Mouse (Mus musculus): ENCODE data around the gene Bak1. TPM values are rescaled to one million over a fixed set of nuclear protein-coding genes. Genes with fewer than 3 reads are reported as not detected.
A peak's percentile ranks its signal among the peaks of the same experiment; 100 is the strongest.

Bak1 gene
- polyA plus RNA-seq, 1 experiment from 2014 or later = 3.6 TPM

DNA sequence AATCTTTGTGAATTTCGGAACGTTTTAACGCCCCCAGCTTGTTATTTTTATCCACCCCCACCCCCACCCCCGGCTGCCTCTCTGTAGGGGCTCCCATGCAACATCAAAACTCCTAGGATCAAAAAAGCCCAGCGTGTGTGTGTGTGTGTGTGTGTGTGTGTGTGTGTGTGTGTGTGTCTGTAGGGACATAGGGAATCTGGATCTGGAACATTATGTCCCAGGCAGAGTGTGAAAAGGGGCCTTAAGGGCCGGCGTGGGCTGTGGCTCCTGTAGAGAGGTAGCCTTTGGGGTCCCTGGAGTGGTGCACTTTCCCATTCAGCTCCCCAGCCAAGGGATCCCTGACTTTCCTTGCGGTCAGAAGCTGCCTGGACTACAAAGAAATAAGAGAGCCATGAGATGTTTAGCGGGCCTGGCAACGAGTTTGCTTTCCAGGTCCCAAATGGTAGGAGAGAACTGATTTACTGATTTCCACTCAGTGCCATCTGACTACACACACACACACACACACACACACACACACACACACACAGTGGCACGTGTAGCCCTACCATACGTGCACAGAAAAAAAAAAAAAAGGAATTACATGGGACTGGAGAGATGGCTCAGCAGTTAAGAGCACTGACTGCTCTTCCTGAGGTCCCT, 10.1 kb downstream of the Bak1 start:
- TF ChIP-seq CTCF (IDR thresholded peaks at IDR 0.05; ENCODE audit: low read depth) = no peak
- no peak for TF ChIP-seq EP300 (optimal IDR thresholded peaks at IDR 0.05)
- Histone ChIP-seq H3K9ac (ENCODE audit: low read length) (peak overlapping the region; percentile 70), H3K4me1 (replicated peaks; ENCODE audit: control insufficient read depth, insufficient read depth) (peaks cover 3% of the 10 kb centered on the region; the same call in 1 of the 2 replicates), H3K36me3 (ENCODE audit: control insufficient read depth, insufficient read depth, low read length) (peaks cover 11% of the 10 kb centered on the region), H3K4me2 (replicated peaks; ENCODE audit: low read depth) (peak overlapping the region; percentile 82), H3K4me3 (ENCODE audit: low read depth, low read length) (peak overlapping the region; percentile 59), H3K27me3 (ENCODE audit: control insufficient read depth, insufficient read depth, low read length) (no peaks in the 10 kb centered on the region), H3K9me3 (ENCODE audit: control insufficient read depth, low read length) (no peaks in the 10 kb centered on the region), H3K27ac (replicated peaks) (peak overlapping the region; percentile 45)
- ATAC-seq (ENCODE audit: low FRiP score, low TSS enrichment) (0 out of 2 replicates have a peak, but pooled peaks have one; percentile 5), DNase-seq (ENCODE audit: low spot score) (no peak)
- WGBS = 47% methylated on average over 12 of the region's 12 CpGs

- Histone ChIP-seq H3K27ac (replicated peaks) (peak overlapping the region; percentile 45), H3K4me3 (ENCODE audit: low read depth, low read length) (peak overlapping the region; percentile 59), H3K4me1 (replicated peaks; ENCODE audit: control insufficient read depth, insufficient read depth) (peaks cover 3% of the 10 kb centered on the region; the same call in 1 of the 2 replicates), H3K4me2 (replicated peaks; ENCODE audit: low read depth) (peak overlapping the region; percentile 82), H3K9me3 (ENCODE audit: control insufficient read depth, low read length) (no peaks in the 10 kb centered on the region), H3K36me3 (ENCODE audit: control insufficient read depth, insufficient read depth, low read length) (peaks cover 11% of the 10 kb centered on the region), H3K27me3 (ENCODE audit: control insufficient read depth, insufficient read depth, low read length) (no peaks in the 10 kb centered on the region), H3K9ac (ENCODE audit: low read length) (peak overlapping the region; percentile 70)
- DNase-seq (ENCODE audit: low spot score) (peak; percentile 91), ATAC-seq (ENCODE audit: low FRiP score, low TSS enrichment) (peak; percentile 66)
- 5% methylated on average over 34 of the region's 34 CpGs for WGBS
- no peak for TF ChIP-seq CTCF (IDR thresholded peaks at IDR 0.05; ENCODE audit: low read depth)
- TF ChIP-seq EP300 (optimal IDR thresholded peaks at IDR 0.05) = no peak
These were observed 11.0 kb downstream of the Bak1 start for GRCm38 (mm10) chr17:27017564-27018499.

DNA sequence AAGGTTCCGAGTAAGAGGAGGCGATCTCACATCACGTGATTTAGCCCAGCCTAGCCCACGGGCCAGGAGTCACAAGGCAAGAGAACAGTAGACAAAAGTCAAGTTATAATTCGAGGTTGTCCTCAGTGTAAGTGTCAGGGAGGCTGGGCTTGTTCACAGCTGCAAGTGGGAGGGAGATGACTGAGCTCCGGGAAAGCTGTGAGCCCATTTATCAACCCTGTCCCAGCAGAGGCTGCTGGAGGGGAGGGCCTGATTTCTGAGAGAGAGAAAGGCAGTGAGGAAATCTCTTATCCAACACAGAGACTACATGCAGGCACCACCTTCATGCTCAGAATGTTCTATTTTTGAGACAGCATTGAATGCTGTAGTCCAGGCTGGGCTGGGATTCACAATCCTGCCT, 15.9 kb downstream of the Bak1 start:
- 0 out of 2 replicates have a peak, but pooled peaks cover 2% of the 10 kb centered on the region for H3K4me1 ChIP-seq (replicated peaks; ENCODE audit: control insufficient read depth, insufficient read depth)
- 26% methylated on average over 6 of the region's 6 CpGs for WGBS
- no peaks in the 10 kb centered on the region for H3K27me3 ChIP-seq (ENCODE audit: control insufficient read depth, insufficient read depth, low read length)
- no peak overlapping the region for H3K4me2 ChIP-seq (replicated peaks; ENCODE audit: low read depth)
- no peaks in the 10 kb centered on the region for H3K36me3 ChIP-seq (ENCODE audit: control insufficient read depth, insufficient read depth, low read length)
- no peaks in the 10 kb centered on the region for H3K9me3 ChIP-seq (ENCODE audit: control insufficient read depth, low read length)
- no peak overlapping the region for H3K4me3 ChIP-seq (ENCODE audit: low read depth, low read length)
- DNase-seq (ENCODE audit: low spot score) (no peak), ATAC-seq (ENCODE audit: low FRiP score, low TSS enrichment) (no peak)
- no peak overlapping the region for H3K9ac ChIP-seq (ENCODE audit: low read length)
- H3K27ac ChIP-seq (replicated peaks) = no peak overlapping the region
- TF ChIP-seq EP300 (optimal IDR thresholded peaks at IDR 0.05) (no peak), CTCF (IDR thresholded peaks at IDR 0.05; ENCODE audit: low read depth) (no peak)

GRCm38 (mm10) chr17:27011998-27012672, 16.7 kb downstream of the Bak1 start:
- TF ChIP-seq CTCF (IDR thresholded peaks at IDR 0.05; ENCODE audit: low read depth) (peak; percentile 43; the same call in 1 of the 2 replicates), EP300 (optimal IDR thresholded peaks at IDR 0.05) (no peak)
- Histone ChIP-seq H3K9ac (ENCODE audit: low read length) (no peak overlapping the region), H3K27ac (replicated peaks) (no peak overlapping the region), H3K27me3 (ENCODE audit: control insufficient read depth, insufficient read depth, low read length) (no peaks in the 10 kb centered on the region), H3K4me3 (ENCODE audit: low read depth, low read length) (no peak overlapping the region), H3K36me3 (ENCODE audit: control insufficient read depth, insufficient read depth, low read length) (no peaks in the 10 kb centered on the region), H3K9me3 (ENCODE audit: control insufficient read depth, low read length) (no peaks in the 10 kb centered on the region), H3K4me1 (replicated peaks; ENCODE audit: control insufficient read depth, insufficient read depth) (0 out of 2 replicates have a peak, but pooled peaks cover 2% of the 10 kb centered on the region), H3K4me2 (replicated peaks; ENCODE audit: low read depth) (no peak overlapping the region)
- WGBS = 54% methylated on average over 14 of the region's 14 CpGs
- peak; percentile 52 for DNase-seq (ENCODE audit: low spot score)
- ATAC-seq (ENCODE audit: low FRiP score, low TSS enrichment) = peak; percentile 66

GRCm38 (mm10) chr17:27011167-27011566, 17.6 kb downstream of the Bak1 start:
- no peak overlapping the region for H3K4me3 ChIP-seq (ENCODE audit: low read depth, low read length)
- H3K4me2 ChIP-seq (replicated peaks; ENCODE audit: low read depth) = no peak overlapping the region
- H3K36me3 ChIP-seq (ENCODE audit: control insufficient read depth, insufficient read depth, low read length) = no peaks in the 10 kb centered on the region
- no peak for TF ChIP-seq CTCF (IDR thresholded peaks at IDR 0.05; ENCODE audit: low read depth)
- no peak for TF ChIP-seq EP300 (optimal IDR thresholded peaks at IDR 0.05)
- no peak for DNase-seq (ENCODE audit: low spot score)
- WGBS = 87% methylated on average over 10 of the region's 10 CpGs
- ATAC-seq (ENCODE audit: low FRiP score, low TSS enrichment) = no peak
- no peak overlapping the region for H3K9ac ChIP-seq (ENCODE audit: low read length)
- no peak overlapping the region for H3K27ac ChIP-seq (replicated peaks)
- no peaks in the 10 kb centered on the region for H3K9me3 ChIP-seq (ENCODE audit: control insufficient read depth, low read length)
- H3K4me1 ChIP-seq (replicated peaks; ENCODE audit: control insufficient read depth, insufficient read depth) = 0 out of 2 replicates have a peak, but pooled peaks cover 2% of the 10 kb centered on the region
- no peaks in the 10 kb centered on the region for H3K27me3 ChIP-seq (ENCODE audit: control insufficient read depth, insufficient read depth, low read length)
